Mouse (Mus musculus) induced T-regulatory cell, adult 2 months (primary cell): ENCODE results near the gene Cygb.
"Not testable (repeated sequence)": the region's sequence is repeated elsewhere in the genome, so short reads cannot be mapped to it uniquely, and the experiment has no call there.

ENCODE experiments used
- DNase-seq: peaks from one replicate; pipeline ENCODE4 v3.0.0-alpha.2; 2012; ENCODE audit warnings: low read depth

The Cygb gene

DNA sequence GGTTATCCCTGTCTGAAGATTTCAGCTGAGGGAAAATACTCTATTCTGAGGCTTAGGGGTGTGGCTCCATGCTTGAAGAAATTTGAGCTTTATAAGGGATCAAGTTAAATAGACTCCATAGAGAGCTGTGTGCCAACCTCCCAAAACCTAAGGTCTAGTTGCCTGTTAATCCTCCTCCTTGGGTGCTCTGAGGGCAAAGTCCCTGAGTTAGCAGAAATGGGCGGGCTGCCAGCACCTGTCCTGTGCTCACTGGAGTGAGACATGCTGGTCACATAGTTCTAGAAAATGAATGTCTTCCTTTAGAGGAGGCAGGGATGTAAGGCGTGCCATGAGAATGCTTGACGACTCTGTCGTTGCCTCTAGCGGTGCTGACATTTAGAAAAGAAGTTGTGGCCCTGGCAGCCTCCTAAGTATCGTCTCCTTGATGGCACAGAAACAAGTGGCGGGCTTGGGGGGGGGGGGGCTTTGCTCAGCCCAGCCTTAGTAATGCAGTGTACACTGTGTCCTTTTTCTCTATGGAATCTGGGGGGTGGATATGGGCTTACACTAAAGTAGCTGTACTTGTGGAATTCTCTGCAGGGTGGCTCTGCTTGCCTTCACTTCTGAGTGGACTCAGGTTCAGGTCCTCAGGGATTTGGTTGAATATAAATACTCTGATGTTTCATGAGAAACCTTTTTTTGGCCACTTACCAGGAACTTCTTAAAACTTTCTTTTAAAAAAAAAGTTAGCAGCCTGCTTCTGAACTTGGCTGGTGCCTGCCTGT lies 20.7 kb upstream of the Cygb start:
- no peak for DNase-seq

DNA sequence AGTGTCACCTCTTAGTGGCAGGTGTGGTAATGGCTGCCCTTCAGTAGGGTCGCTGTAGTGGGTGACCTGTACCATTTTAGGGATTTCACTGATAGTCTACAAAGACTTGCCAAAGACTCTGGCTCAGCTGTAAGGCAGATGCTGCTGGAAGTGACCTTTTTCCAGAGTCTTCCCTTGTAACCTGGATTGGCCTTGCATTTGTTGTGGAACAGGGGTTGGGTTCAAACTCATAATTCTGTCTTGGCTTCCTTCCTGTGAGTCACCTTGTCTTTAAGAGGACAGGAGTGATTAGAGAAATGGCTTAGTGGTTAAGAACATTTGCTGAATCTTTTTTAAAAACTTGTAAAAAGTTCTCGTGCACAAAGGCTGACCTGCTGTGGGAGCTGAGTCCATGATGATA lies 19.3 kb upstream of the Cygb start:
- DNase-seq, result no peak

DNA sequence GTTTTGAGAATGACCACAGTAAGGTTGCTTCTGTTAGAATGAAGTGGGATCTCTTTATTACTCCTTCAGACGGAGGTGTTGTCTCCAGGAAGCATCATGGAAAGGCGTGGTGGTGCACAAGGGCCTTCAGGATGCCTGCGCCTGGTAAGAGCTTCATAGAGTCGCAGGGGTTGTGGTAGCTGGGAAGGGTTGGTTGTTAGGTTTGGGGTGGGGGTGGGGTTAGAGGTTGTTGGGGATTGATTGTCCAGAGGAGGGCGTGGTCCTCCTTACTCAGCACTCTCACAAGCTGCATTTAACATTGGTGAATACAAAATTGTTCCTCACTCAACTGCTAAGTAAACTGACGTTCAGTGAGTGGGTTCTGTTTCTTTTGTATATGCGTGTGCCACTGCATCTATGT lies 18.5 kb upstream of the Cygb start:
- DNase-seq, result peak; percentile 37

DNA sequence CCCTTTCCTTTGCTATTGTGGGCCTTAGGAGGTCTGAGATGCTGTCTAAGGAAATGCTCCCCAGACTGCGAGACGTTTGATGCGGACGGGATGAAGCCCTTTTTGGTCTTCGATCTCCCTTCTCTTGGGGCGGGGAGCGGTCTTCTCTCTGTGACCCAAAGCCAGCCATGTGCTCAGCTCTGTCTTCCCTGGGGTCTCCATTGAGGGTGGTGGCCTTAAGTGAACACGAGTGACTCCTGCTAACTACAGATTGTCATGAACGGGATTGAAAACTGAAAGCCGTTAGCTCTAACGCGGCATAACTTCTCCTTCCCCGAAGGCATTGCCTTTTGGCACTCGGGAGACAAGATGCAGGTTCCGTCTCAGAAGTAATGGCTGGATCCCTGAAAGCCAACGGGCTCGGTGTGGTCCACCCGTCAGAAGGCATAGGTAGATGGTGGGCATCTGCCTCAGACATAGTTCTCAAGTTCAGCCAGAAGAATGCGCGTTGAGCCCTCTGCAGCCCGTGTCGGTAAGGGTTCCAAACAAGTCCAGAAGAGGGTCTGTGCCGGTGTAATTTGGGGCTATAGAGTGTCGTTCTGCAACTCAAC lies 17.8 kb upstream of the Cygb start:
- DNase-seq, result no peak

DNA sequence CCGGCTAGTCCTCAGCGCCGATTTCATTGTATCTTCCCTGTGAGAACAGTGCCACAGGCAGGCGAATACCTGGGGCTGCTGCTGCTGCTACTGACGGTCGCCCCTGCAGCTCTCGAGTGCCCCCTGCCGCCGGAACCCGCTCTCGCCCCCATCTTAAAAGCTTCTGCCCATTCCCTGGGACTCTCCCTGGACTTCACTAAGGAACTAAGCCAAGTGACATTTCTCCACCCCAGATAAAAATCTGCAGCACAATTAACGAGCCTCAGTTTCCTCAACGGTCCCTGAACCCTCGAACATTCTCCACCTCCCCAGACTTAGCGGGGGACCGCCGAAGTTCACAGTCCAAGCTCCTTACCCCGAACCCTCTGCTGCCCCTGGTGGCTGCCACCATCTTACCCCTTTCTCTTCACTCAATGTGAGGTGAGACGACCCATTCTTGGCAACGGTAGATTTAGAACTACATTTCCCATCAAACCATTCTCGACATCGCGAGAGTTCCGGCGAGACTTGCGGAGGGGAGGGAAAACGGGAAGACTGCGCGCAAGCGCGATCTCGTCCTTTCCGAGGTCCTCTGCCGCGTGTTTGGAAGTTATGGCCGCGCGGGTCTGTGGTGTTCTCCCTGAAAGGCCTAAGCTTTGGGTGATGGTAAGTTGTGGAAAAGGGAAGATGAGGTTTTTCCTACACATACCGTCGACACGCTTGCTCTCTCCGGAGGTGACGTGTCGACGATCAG lies 17.2 kb upstream of the Cygb start:
- peak; percentile 100 for DNase-seq

DNA sequence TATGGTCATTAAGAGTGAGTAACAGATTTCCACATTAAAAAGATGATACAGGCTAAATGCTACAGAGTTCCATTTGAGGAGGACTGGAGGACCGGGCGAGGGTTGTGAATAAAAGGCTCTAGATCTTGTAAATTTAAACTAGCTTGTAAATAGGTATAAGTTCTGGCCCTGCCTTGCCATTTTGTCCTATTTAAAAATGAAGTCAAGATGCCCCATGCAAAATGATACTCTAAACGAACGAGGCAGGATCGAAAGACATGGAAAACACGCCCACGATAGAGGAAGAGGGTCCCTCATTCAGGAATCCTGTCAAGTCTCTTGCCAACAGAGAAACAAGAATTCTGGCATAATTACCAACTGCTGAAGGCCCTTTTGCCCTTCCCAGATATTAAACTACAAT lies 16.3 kb upstream of the Cygb start:
- DNase-seq, result no peak

DNA sequence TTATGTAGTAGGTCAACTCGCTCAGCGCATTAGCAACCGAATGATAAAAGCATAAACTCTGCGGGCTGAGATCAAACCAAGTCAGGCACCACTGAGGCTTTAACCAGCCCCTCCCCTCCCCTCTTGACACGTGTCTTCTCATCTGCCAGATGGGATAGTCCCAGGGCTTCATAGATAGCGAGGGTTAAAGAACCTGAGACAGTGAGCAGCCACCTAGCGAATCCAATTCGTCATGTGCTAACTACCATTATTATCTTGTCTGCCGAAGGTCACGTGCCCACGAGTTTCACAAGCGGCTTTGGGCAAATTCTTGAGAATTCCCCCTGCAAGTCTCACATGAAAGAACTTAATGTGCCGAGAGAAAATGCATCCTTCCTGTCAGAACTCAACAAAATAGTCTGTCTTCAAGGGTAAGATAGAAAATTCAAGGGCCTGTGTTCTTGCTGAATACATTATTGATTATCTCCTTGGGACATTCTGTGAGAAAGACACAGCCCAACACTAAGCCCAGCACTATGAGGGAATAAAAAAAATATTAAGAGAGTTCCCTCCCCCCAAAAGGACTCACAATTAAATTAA lies 15.8 kb upstream of the Cygb start:
- DNase-seq, result peak; percentile 88

DNA sequence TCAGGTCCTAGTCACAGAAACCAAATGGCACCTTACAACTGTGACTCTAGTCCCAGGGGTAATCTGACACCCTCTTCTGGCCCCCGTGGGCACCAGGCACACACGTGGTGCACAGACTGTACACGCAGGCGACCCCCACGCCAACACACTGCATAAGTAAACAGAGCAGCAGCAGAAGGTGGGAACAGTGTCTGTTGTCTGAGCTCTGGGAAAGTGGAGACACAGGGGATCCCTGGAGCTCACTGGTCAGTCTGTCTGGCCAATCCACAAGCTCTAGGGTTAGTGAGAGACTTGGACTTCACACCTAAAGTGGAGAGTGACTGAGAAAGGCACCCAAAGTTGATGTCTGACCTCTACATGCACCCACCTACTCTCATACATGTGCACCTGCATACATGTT lies 15.2 kb upstream of the Cygb start:
- no peak for DNase-seq

DNA sequence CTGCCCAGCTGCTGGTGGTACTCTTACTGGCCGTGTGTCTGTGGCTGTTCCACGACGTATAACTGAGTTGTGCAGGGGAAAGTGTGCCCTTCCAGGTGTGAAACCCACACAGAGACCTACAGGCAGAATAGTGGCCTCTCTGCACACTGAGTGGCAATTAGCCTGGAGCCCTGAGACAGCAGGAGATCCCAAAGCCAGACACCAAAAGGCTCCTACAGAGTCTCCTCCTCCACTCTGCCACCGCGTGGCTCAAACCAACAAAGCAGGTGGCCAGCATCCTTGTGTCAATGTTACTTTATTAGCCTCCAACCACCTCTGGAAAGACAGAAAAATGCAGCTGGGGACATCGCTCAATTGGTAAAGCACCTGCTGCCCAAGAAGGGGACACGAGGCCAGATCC lies 14.7 kb upstream of the Cygb start:
- peak; percentile 35 for DNase-seq

DNA sequence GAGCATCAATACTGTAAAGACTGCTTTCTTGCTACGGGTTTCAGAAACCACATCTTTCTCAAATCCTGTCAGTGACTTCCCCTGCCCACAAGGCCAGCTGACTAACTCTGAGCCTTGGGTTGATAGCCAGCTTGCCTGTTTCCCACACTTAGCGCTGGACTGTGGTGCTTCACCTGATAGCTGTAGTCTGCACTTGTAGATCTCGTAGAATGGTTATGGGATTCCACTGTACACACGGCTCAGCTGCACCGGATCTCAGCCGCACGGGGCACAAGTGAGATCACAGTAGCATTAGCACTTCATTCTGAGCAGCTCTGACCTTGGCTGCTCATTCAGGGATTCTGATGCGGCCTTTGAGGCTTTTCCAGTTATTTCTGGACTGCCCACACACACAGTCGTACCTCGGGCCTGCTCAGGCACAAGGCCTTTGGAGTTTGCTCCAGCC lies 14.3 kb upstream of the Cygb start:
- DNase-seq, result peak; percentile 63

DNA sequence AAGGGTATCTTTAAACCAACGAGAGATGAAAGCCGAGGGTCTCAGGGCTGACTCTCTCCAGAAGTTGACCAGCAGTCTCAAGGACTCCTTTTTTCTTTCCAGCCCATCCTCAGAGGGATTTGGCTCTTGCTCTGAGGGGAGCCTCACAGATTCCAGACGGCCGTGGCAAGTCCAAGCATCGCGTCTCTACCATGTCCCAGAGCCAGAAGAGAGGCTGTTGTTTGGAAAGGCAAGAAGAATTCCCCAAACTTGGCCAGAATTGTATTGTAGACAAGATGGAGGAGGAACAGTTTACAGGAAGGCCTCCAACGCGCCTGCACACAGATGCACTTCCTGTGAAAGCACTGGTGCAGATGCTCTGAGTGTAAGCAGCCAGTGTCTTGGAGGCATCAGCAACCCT lies 13.8 kb upstream of the Cygb start:
- DNase-seq, result no peak

DNA sequence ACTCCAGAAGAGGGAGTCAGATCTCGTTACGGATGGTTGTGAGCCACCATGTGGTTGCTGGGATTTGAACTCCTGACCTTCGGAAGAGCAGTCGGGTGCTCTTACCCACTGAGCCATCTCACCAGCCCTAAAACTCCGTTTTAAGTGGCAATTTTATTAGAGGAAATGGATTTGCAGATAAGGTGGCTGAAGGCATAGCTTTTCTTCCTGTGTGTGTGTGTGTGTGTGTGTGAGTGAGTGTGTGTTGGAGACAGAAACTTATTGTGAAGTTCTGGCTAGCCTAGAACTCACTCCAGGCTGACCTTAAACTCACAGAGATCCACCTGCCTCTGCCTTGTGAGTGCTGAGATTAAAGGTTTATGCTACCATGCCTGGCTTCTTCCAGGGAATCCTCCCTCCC lies 12.9 kb upstream of the Cygb start:
- DNase-seq, result not testable (repeated sequence)

DNA sequence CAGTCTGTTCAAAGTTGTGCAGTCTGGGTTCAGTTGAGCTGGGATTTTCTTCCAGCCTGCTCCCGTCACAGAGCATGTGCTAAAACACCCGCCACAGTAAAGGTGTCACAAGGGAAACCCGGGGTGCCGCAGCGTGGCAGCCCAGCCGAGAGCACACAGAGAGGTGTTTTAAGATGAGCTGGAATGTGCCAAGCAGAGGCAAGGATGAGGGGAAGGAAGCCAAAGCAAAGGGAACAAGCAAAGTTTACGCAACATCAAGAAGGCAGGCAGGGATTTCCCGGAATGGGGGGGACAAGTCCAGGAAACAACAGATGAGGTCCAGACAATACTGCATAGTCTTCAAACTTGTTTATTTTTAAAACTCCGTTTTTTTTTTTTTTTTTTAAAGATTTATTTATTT lies 12.5 kb upstream of the Cygb start:
- no peak for DNase-seq

DNA sequence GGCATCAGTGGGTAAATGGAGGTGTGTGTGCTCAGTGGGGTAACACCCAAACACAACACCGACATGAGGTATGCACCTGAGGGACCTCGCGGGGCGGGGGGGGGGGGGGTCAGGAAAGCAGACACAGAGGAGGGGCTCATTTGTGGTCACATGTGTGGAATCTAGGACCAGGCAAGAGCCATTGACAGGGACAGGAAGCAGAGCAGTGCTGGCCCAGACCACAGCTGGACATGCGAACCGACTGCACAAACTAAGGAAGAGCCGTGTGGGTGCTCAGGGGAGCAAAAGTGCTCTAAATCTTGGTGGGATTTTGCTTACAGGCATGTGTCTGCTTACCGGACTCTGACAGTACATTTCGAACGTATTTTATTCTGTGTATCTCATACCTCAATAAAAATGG lies 11.2 kb upstream of the Cygb start:
- DNase-seq, result no peak

DNA sequence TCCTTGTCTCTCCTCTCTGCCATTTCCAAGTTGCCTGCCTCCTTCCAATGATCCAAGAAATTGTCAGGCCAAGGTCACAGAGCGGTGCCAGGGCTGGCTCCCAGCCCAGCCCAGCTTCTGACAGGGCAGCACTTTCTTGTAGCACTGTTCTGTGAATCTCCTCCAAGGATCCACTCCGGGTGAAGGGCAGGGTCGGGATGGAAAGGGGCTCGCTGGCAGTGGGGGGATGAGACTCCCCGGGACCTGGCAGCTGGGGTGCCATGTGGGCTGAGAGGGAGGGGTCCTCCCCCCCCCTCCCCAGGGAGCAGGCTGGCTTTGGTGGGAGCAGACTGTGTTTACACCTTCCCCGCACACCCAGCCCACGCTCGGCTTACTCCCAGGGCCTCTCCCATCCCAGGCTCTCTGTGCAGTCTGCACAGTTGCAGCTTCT lies 7.8 kb upstream of the Cygb start:
- DNase-seq, result no peak

DNA sequence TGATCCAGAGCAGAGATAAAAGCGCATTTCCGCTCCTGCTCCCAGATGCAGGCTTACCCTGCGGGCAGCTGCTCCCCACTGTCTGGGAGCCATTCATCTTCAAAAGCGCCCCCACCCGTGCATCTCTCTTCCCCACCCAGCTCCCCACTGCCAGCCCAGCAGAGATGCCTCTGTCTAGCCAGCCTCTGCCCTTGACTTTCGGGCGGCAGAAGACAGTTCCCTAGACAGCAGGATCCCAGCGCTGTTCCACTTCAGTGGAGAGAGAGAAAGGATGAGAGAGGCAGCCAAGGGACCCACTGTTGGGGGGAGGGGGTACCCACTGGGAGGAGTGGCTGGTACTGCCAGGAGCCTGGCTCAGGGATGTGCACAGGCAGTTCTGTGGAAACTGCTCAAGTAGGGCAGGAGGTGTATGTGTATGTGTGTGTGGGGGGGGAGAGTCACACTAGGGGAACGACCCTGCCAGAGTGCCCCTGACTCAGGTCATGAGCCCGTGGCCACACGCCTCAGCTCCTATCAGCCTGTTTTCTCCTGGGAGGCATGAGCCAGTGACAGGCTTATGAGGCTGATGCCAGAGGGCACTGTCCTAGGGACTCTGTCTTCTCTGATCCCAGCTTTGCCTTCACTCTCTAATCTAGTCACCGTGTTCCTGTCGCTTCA lies 7.3 kb upstream of the Cygb start:
- no peak for DNase-seq

DNA sequence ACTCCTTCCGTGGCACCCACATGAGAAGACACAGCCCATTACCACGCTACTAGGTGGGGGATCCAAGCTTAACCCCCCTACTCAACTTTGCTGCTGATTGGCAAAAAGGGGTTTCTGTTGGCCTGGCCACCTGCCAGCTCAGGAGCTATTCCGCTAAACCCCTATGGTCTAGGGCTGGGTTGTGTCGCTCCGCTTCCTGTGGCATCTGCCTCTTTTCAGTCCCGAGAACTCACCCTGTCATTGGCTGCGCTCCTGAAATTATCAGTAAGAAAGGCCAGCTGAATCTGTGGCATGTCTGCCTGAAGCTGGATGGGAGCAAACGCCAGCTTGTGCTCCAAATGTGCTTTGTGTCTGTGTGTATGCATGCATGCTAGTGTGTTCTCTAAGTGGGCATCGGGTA lies 6.1 kb upstream of the Cygb start:
- DNase-seq, result no peak

DNA sequence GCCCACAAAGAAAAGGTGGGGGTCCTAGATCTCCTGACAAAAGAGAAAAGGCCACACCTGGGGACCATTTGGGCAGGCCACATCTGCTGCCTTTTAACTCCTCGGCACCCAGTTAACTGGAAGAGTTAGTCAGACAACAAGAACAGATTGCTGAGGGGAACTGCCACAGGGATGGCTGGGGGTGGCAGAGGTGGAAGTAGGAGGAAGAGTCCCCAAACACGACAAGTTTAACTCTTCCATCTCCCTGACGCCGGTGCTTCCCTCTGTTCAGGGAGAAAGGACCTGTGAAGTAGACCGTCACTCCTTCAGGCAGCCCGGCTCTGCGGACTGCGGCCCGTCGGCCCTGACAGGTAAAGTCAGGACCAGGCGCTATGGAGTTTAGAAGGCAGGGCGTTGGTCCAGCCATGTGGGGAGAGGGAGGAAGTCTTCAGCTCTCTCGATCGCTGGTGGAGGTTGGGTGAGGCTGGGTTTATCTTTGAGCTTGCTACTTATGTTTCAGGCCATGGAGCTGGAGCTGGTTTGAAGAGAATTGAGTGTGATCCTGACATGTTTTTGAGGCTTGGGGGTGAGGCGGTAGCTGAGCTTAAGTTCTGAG lies 5.0 kb upstream of the Cygb start:
- no peak for DNase-seq

DNA sequence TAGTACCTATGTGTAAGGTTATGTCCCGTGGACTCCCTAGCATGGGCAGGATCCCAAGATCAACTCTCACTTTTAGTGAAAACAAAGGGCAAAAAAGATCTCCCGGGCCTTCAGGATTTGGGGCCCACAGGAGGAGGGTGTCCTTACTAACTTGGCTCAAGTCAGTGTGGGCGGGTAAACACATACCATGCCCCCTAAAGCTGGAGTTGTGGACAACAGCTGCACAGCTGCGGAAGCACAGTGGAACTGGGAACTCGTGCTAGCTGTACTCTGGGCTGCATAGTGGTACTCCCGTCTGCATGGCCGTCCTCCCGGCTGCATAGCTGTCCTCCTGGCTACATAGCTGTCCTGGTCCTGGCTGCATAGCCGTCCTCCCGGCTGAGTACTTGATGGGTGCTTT lies 4.1 kb upstream of the Cygb start:
- no peak for DNase-seq

DNA sequence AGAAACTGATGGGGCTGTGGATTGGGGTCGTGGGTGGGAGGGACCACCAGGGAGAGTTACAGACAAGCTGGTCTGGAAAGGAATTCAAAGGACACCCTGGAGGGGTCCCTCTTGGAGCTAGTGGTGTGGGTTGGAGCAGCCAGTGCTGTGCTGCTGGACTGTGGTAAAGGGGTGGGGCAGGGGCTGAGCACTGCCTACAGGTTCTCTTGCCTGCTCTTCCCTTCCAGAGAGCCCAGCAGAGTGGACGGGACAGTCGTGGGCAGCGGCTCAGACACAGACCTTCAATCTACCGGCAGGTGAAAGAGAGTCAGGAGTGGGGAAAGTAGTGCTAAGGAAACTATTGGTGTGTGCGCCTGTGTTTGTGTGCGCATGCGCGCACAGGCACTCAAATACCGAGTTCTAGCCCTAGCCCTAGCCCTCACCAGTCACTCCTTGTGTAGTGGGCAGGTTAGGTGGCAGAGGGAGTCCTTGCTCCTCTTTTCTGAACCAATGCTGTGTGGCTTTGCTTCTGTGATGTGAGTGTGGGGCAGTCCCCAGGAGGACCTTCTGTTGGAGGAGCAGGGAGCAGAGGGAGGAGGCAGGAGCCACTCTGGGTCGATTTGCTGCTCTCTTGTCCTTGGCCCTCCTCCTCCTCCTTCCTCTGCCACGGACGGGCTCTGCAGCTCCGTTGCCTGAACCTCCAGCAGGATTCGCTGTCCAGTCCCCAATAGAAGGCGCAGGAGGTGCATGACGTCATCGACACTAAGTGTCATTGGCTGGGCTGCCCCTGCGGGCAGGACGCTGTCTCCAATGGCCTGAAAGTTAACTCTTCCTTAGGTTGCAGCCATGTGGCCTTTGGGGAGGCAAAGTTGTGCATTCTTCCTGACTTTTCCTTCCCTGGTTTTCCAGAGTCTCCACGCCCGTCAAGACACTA lies 3.5 kb upstream of the Cygb start:
- peak; percentile 65 for DNase-seq
